Comparison of ENCODE assay signal across 8 mouse cellular contexts in genomic region chr8:84711312-84711711, GRCm38 (mm10). TPM values are rescaled to one million over a fixed set of nuclear protein-coding genes. Genes with fewer than 3 reads are reported as not detected.
DNase-seq lines count a peak whose midpoint lies in the region; ATAC-seq lines count a peak whose summit lies in the region.

No protein-coding gene starts in this region.

- ATAC-seq in heart, embryonic 16.5 days (replicated peaks; ENCODE audit: extremely low read depth, insufficient read depth, low FRiP score) = no peak
- ATAC-seq in embryonic facial prominence, embryonic 13.5 days (ENCODE audit: insufficient number of reproducible peaks, insufficient read depth, low FRiP score, low TSS enrichment, low read depth) = no peak
- no peak for ATAC-seq in hindbrain, embryonic 12.5 days (ENCODE audit: low FRiP score)
- ATAC-seq in midbrain, embryonic 11.5 days (ENCODE audit: low FRiP score) = no peak
- no peak for ATAC-seq in inflammation-experienced regulatory T-cells, adult 6 months

- peak overlapping the region; percentile 77 for H3K27ac ChIP-seq in heart, embryonic 16.5 days (ENCODE audit: low read length)
- peak overlapping the region; percentile 98 for H3K27ac ChIP-seq in embryonic facial prominence, embryonic 13.5 days
- peak overlapping the region; percentile 93 for H3K27ac ChIP-seq in hindbrain, embryonic 12.5 days
- peak overlapping the region; percentile 80 for H3K27ac ChIP-seq in midbrain, embryonic 11.5 days (ENCODE audit: low read depth, low read length)

- no peak overlapping the region for H3K4me2 ChIP-seq in heart, embryonic 16.5 days (ENCODE audit: low read depth, low read length)
- H3K4me2 ChIP-seq in embryonic facial prominence, embryonic 13.5 days = peak overlapping the region; percentile 44; the same call in 1 of the 2 replicates
- 0 out of 2 replicates have a peak overlapping the region, but pooled peaks have one; percentile 4 for H3K4me2 ChIP-seq in hindbrain, embryonic 12.5 days (replicated peaks)
- no peak overlapping the region for H3K4me2 ChIP-seq in midbrain, embryonic 11.5 days

- H3K4me1 ChIP-seq in heart, embryonic 16.5 days (ENCODE audit: control insufficient read depth, insufficient read depth, low read length) = peaks cover 27% of the 10 kb centered on the region
- H3K4me1 ChIP-seq in embryonic facial prominence, embryonic 13.5 days = peaks cover 84% of the 10 kb centered on the region
- peaks cover 90% of the 10 kb centered on the region for H3K4me1 ChIP-seq in hindbrain, embryonic 12.5 days
- peaks cover 63% of the 10 kb centered on the region for H3K4me1 ChIP-seq in midbrain, embryonic 11.5 days (ENCODE audit: control insufficient read depth, insufficient read depth, low read length)

- DNase-seq in heart, postnatal 14 days = no peak
- no peak for DNase-seq in midbrain, embryonic 11.5 days (ENCODE audit: low spot score, missing footprints)
- DNase-seq in adrenal gland, adult (ENCODE audit: inconsistent age in 2 of 2, low spot score in 1 of 2) = no peak
- no peak for DNase-seq in spleen, adult 18-20 months

- peak overlapping the region; percentile 20; the same call in 1 of the 2 replicates for H3K9ac ChIP-seq in heart, embryonic 16.5 days (ENCODE audit: low read length)
- peak overlapping the region; percentile 61; the same call in 1 of the 2 replicates for H3K9ac ChIP-seq in embryonic facial prominence, embryonic 13.5 days
- H3K9ac ChIP-seq in hindbrain, embryonic 12.5 days = peak overlapping the region; percentile 24
- H3K9ac ChIP-seq in midbrain, embryonic 11.5 days (ENCODE audit: low read length) = peak overlapping the region; percentile 35

- H3K27me3 ChIP-seq in heart, embryonic 16.5 days (ENCODE audit: control insufficient read depth, insufficient read depth, low read length) = peaks cover 22% of the 10 kb centered on the region
- H3K27me3 ChIP-seq in embryonic facial prominence, embryonic 13.5 days = peaks cover 38% of the 10 kb centered on the region
- H3K27me3 ChIP-seq in hindbrain, embryonic 12.5 days = peaks cover 77% of the 10 kb centered on the region
- peaks cover 76% of the 10 kb centered on the region for H3K27me3 ChIP-seq in midbrain, embryonic 11.5 days (ENCODE audit: control insufficient read depth, insufficient read depth, low read length)

- intact Hi-C loops in heart, postnatal 14 days (cut with DNase I) = no loop called here

- no peaks in the 10 kb centered on the region for H3K9me3 ChIP-seq in heart, embryonic 16.5 days (replicated peaks; ENCODE audit: control insufficient read depth, low read length)
- no peaks in the 10 kb centered on the region for H3K9me3 ChIP-seq in embryonic facial prominence, embryonic 13.5 days
- H3K9me3 ChIP-seq in hindbrain, embryonic 12.5 days (replicated peaks) = no peaks in the 10 kb centered on the region
- H3K9me3 ChIP-seq in midbrain, embryonic 11.5 days (ENCODE audit: control insufficient read depth, low read length) = no peaks in the 10 kb centered on the region

- H3K36me3 ChIP-seq in heart, embryonic 16.5 days (ENCODE audit: control insufficient read depth, insufficient read depth) = 0 out of 2 replicates have a peak, but pooled peaks cover 3% of the 10 kb centered on the region
- peaks cover 32% of the 10 kb centered on the region for H3K36me3 ChIP-seq in embryonic facial prominence, embryonic 13.5 days
- no peaks in the 10 kb centered on the region for H3K36me3 ChIP-seq in hindbrain, embryonic 12.5 days
- no peaks in the 10 kb centered on the region for H3K36me3 ChIP-seq in midbrain, embryonic 11.5 days (ENCODE audit: control insufficient read depth, insufficient read depth, low read length)

- no peak overlapping the region for H3K4me3 ChIP-seq in heart, embryonic 16.5 days (ENCODE audit: low read length)
- no peak overlapping the region for H3K4me3 ChIP-seq in embryonic facial prominence, embryonic 13.5 days
- no peak overlapping the region for H3K4me3 ChIP-seq in hindbrain, embryonic 12.5 days
- no peak overlapping the region for H3K4me3 ChIP-seq in midbrain, embryonic 11.5 days (ENCODE audit: low read depth, low read length)

- WGBS in heart, embryonic 16.5 days = 49% methylated on average over 3 of the region's 3 CpGs
- 39% methylated on average over 3 of the region's 3 CpGs for WGBS in embryonic facial prominence, embryonic 13.5 days
- WGBS in hindbrain, embryonic 12.5 days = 39% methylated on average over 3 of the region's 3 CpGs
- WGBS in midbrain, embryonic 11.5 days = 46% methylated on average over 3 of the region's 3 CpGs

RNA-seq across cellular contexts. Expression of gene Lyl1, which starts 10.1 kb away (rescaled TPM):
- 10.2 and 12.0 TPM in 2 replicates for polyA plus RNA-seq in heart, embryonic 16.5 days (2015; fragmentation: Nextera tagmentation; extraction: Ambion mirVana)
- 1 to 10 TPM; 5.8 to 6.7 TPM for total RNA-seq in heart, postnatal 14 days (2021)
- polyA plus RNA-seq in embryonic facial prominence, embryonic 13.5 days (2015; fragmentation: Nextera tagmentation; extraction: Ambion mirVana) = 4.8 and 4.9 TPM in 2 replicates
- polyA plus RNA-seq in hindbrain, embryonic 12.5 days (2016; fragmentation: Nextera tagmentation; extraction: Ambion mirVana) = 4.6 and 4.9 TPM in 2 replicates
- polyA plus RNA-seq in midbrain, embryonic 11.5 days (2014; fragmentation: Nextera tagmentation; extraction: Ambion mirVana) = 5.1 and 6.5 TPM in 2 replicates
- 1 to 10 TPM in 2 of 3 experiments, under 1 TPM in 1; 0.20 to 2.7 (median 1.3) TPM for polyA plus RNA-seq in inflammation-experienced regulatory T-cells, adult 6 months (2017; shearing (Covaris generic))

RNA-seq across cellular contexts. Expression of gene G430095P16Rik, which starts 11.5 kb away (rescaled TPM):
- polyA plus RNA-seq in heart, embryonic 16.5 days (2015; fragmentation: Nextera tagmentation; extraction: Ambion mirVana) = 3.1 and 4.7 TPM in 2 replicates
- under 1 TPM; 0.54 to 0.69 TPM for total RNA-seq in heart, postnatal 14 days (2021)
- 6.1 and 6.2 TPM in 2 replicates for polyA plus RNA-seq in embryonic facial prominence, embryonic 13.5 days (2015; fragmentation: Nextera tagmentation; extraction: Ambion mirVana)
- polyA plus RNA-seq in hindbrain, embryonic 12.5 days (2016; fragmentation: Nextera tagmentation; extraction: Ambion mirVana) = 3.0 and 3.6 TPM in 2 replicates
- 1.6 and 1.9 TPM in 2 replicates for polyA plus RNA-seq in midbrain, embryonic 11.5 days (2014; fragmentation: Nextera tagmentation; extraction: Ambion mirVana)
- polyA plus RNA-seq in inflammation-experienced regulatory T-cells, adult 6 months (2017; shearing (Covaris generic)) = 10 to 100 TPM; 11.7 to 25.0 (median 21.7) TPM

RNA-seq across cellular contexts. Expression of gene Nacc1, which starts 23.6 kb away (rescaled TPM):
- 11.7 and 14.4 TPM in 2 replicates for polyA plus RNA-seq in heart, embryonic 16.5 days (2015; fragmentation: Nextera tagmentation; extraction: Ambion mirVana)
- 10 to 100 TPM; 35.6 to 40.5 TPM for total RNA-seq in heart, postnatal 14 days (2021)
- polyA plus RNA-seq in embryonic facial prominence, embryonic 13.5 days (2015; fragmentation: Nextera tagmentation; extraction: Ambion mirVana) = 16.3 and 16.6 TPM in 2 replicates
- 20.9 and 21.3 TPM in 2 replicates for polyA plus RNA-seq in hindbrain, embryonic 12.5 days (2016; fragmentation: Nextera tagmentation; extraction: Ambion mirVana)
- 18.6 and 21.4 TPM in 2 replicates for polyA plus RNA-seq in midbrain, embryonic 11.5 days (2014; fragmentation: Nextera tagmentation; extraction: Ambion mirVana)
- 1 to 10 TPM; 9.2 to 9.5 (median 9.4) TPM for polyA plus RNA-seq in inflammation-experienced regulatory T-cells, adult 6 months (2017; shearing (Covaris generic))

RNA-seq across cellular contexts. Expression of gene Trmt1, which starts 25.2 kb away (rescaled TPM):
- 43.2 and 46.7 TPM in 2 replicates for polyA plus RNA-seq in heart, embryonic 16.5 days (2015; fragmentation: Nextera tagmentation; extraction: Ambion mirVana)
- 10 to 100 TPM; 32.5 to 35.2 TPM for total RNA-seq in heart, postnatal 14 days (2021)
- 71.3 and 78.6 TPM in 2 replicates for polyA plus RNA-seq in embryonic facial prominence, embryonic 13.5 days (2015; fragmentation: Nextera tagmentation; extraction: Ambion mirVana)
- polyA plus RNA-seq in hindbrain, embryonic 12.5 days (2016; fragmentation: Nextera tagmentation; extraction: Ambion mirVana) = 51.2 and 55.9 TPM in 2 replicates
- 39.9 and 45.6 TPM in 2 replicates for polyA plus RNA-seq in midbrain, embryonic 11.5 days (2014; fragmentation: Nextera tagmentation; extraction: Ambion mirVana)
- polyA plus RNA-seq in inflammation-experienced regulatory T-cells, adult 6 months (2017; shearing (Covaris generic)) = 10 to 100 TPM; 28.0 to 61.1 (median 55.5) TPM

RNA-seq across cellular contexts. Expression of gene Ier2, which starts 48.7 kb away (rescaled TPM):
- polyA plus RNA-seq in heart, embryonic 16.5 days (2015; fragmentation: Nextera tagmentation; extraction: Ambion mirVana) = 43.0 and 43.3 TPM in 2 replicates
- 10 to 100 TPM; 26.2 to 29.4 TPM for total RNA-seq in heart, postnatal 14 days (2021)
- polyA plus RNA-seq in embryonic facial prominence, embryonic 13.5 days (2015; fragmentation: Nextera tagmentation; extraction: Ambion mirVana) = 64.3 and 67.6 TPM in 2 replicates
- 62.5 and 64.8 TPM in 2 replicates for polyA plus RNA-seq in hindbrain, embryonic 12.5 days (2016; fragmentation: Nextera tagmentation; extraction: Ambion mirVana)
- polyA plus RNA-seq in midbrain, embryonic 11.5 days (2014; fragmentation: Nextera tagmentation; extraction: Ambion mirVana) = 49.9 and 52.9 TPM in 2 replicates
- polyA plus RNA-seq in inflammation-experienced regulatory T-cells, adult 6 months (2017; shearing (Covaris generic)) = 10 to 100 TPM; 42.4 to 46.3 (median 45.8) TPM

Comparison
In these comparisons a context has a peak if more than half of its experiments do, and no peak if none do; other contexts are left out.
1. H3K4me2 ChIP-seq: peak in embryonic facial prominence, embryonic 13.5 days (single experiment) and hindbrain, embryonic 12.5 days (single experiment); none in heart, embryonic 16.5 days (single experiment) and midbrain, embryonic 11.5 days (single experiment).
2. Peak in every context shown above with its lines, with median percentiles within 50 percentile points of each other: H3K27ac ChIP-seq and H3K9ac ChIP-seq.